Mouse (Mus musculus) lung, embryonic 14.5 days (tissue): Measurements from ENCODE around the gene Fgfr2. TPM values are rescaled to one million over a fixed set of nuclear protein-coding genes. Genes with fewer than 3 reads are reported as not detected.

Experiments
- ATAC-seq: fragments of 200-750 bp; cut with Nextera tagmentation; 2 replicates; pipeline ENCODE4 v1.8.0; 2017; ENCODE audit warnings: mild to moderate bottlenecking, moderate TSS enrichment, moderate library complexity; ENCODE audit not compliant: insufficient read depth
- DNase-seq: peaks from one replicate; pipeline ENCODE4 v3.0.0-alpha.2; 2015
- H3K27ac ChIP-seq: fragments of 300-500 bp; sonication (generic); 2 replicates; pipeline ENCODE4 v1.5.1; 2014; ENCODE audit warnings: low read depth, mild to moderate bottlenecking, moderate library complexity
- H3K27me3 ChIP-seq: fragments of 300-500 bp; sonication (generic); 2 replicates; pipeline ENCODE4 v1.6.1; 2014; ENCODE audit warnings: low read length, control low read depth; ENCODE audit not compliant: insufficient read depth
- H3K36me3 ChIP-seq: fragments of 300-500 bp; sonication (generic); 2 replicates; pipeline ENCODE4 v1.6.1; 2014; ENCODE audit warnings: control low read depth; ENCODE audit not compliant: insufficient read depth
- H3K4me1 ChIP-seq: fragments of 300-500 bp; sonication (generic); 2 replicates; pipeline ENCODE4 v1.6.1; 2014; ENCODE audit warnings: antibody characterized with exemption, control low read depth; ENCODE audit not compliant: insufficient read depth
- H3K4me2 ChIP-seq: fragments of 300-500 bp; sonication (generic); 2 replicates; pipeline ENCODE4 v1.6.1; 2014; ENCODE audit warnings: mild to moderate bottlenecking
- H3K4me3 ChIP-seq: fragments of 300-500 bp; sonication (generic); 2 replicates; pipeline ENCODE4 v1.5.1; 2014; ENCODE audit warnings: low read depth, low read length
- H3K9ac ChIP-seq: fragments of 300-500 bp; sonication (generic); 2 replicates; pipeline ENCODE4 v1.6.1; 2014
- H3K9me3 ChIP-seq: fragments of 300-500 bp; sonication (generic); 2 replicates; pipeline ENCODE4 v1.6.1; 2016; ENCODE audit warnings: low read depth, low read length, control low read depth
- CTCF ChIP-seq: IDR thresholded peaks from 2 replicates; pipeline ENCODE4 v1.5.1; 2016; ENCODE audit warnings: antibody characterized with exemption, low read depth
- WGBS: fragments of 180-500 bp; shearing (Covaris S2); extraction: QIAGEN DNeasy Blood & Tissue Kit; methylation state at CpG from one replicate; pipeline ENCODE4 v1.1.7; 2014; 5-methylcytosine and 5-hydroxymethylcytosine counted together
- polyA plus RNA-seq: library from polyadenylated mRNA; unstranded; fragments of >200 nt; fragmentation: Nextera tagmentation; extraction: Ambion mirVana; gene quantifications from 2 replicates; pipeline ENCODE4 v1.2.1, GENCODE M21; 2014

Fgfr2 gene
- polyA plus RNA-seq, 1 experiment from 2014 or later, result 179 TPM

DNA sequence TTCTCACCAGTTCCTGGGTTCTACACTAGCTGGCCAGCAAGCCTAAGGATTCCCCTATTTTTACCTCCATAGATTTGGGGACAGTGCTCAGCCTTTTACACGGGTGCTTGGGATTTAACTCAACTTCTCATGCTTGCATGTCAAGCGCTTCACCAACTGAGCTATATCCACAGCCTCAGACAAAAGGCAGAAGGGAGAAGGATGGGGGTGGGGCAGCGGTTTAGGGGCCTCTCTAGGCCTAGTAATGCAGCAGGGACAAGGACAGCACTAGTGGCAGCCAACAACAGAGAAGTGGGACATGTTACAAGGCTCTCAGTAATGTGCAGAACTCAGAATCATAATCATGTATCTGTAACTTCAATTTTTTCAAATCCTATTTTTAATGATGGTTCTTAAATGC is 1955.4 kb downstream of the Fgfr2 start:
- Histone ChIP-seq H3K9ac (no peak overlapping the region), H3K4me3 (no peak overlapping the region), H3K36me3 (no peaks in the 10 kb centered on the region), H3K27me3 (no peaks in the 10 kb centered on the region), H3K4me2 (no peak overlapping the region), H3K9me3 (no peaks in the 10 kb centered on the region), H3K27ac (no peak overlapping the region), H3K4me1 (no peaks in the 10 kb centered on the region)
- TF ChIP-seq CTCF, result no peak
- ATAC-seq (no peak), DNase-seq (no peak)
- WGBS, result 77% methylated on average over 3 of the region's 3 CpGs

DNA sequence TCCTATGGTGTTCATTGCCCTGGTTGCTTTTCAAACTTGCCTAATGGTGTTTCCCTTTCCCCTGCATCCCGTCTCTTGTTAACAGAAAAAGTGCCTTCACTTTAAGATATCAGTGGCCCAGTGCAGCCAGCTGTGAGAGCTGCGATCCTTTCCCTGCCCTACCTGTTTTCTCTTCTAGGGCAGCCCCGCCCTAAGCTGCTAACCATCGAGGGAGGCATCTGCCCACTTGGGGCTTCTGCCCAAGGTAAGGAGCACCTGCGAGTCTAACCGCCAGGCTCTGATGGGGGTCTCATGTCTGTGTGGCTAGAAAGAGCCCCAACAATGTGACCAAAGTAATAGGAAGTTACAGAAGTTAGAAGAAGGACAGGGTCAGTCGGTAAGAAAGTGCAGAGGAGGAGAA is 1960.9 kb downstream of the Fgfr2 start:
- Histone ChIP-seq H3K4me3 (no peak overlapping the region), H3K36me3 (no peaks in the 10 kb centered on the region), H3K9ac (no peak overlapping the region), H3K4me2 (no peak overlapping the region), H3K27me3 (no peaks in the 10 kb centered on the region), H3K27ac (no peak overlapping the region), H3K9me3 (no peaks in the 10 kb centered on the region), H3K4me1 (no peaks in the 10 kb centered on the region)
- ATAC-seq (no peak), DNase-seq (no peak)
- WGBS, result 53% methylated on average over 7 of the region's 7 CpGs
- TF ChIP-seq CTCF, result no peak

DNA sequence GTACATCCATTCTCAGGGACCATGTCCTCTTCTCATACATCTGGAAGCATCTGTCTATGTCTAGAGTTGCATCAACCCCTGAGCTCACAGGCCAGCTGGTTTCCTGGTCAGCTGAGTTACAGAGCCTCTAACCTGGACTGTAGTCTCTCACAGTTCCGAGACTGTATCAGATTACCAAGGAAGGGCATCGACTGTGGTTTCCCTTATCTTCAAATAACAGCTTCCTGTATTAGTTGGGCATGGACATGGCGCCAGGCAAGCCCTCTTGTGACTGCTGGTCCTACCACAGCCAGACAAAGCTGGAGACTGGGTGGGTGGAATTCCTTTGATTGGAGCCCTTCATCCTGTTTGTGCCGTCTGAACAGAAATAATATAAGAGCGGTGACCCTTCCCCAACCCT is 1970.1 kb downstream of the Fgfr2 start:
- H3K4me1 ChIP-seq, result no peaks in the 10 kb centered on the region
- H3K27ac ChIP-seq, result no peak overlapping the region
- H3K9me3 ChIP-seq, result no peaks in the 10 kb centered on the region
- no peak for TF ChIP-seq CTCF
- no peak overlapping the region for H3K4me2 ChIP-seq
- no peak for DNase-seq
- H3K27me3 ChIP-seq, result no peaks in the 10 kb centered on the region
- H3K36me3 ChIP-seq, result no peaks in the 10 kb centered on the region
- H3K4me3 ChIP-seq, result no peak overlapping the region
- WGBS, result 65% methylated on average over 5 of the region's 5 CpGs
- H3K9ac ChIP-seq, result no peak overlapping the region
- no peak for ATAC-seq

DNA sequence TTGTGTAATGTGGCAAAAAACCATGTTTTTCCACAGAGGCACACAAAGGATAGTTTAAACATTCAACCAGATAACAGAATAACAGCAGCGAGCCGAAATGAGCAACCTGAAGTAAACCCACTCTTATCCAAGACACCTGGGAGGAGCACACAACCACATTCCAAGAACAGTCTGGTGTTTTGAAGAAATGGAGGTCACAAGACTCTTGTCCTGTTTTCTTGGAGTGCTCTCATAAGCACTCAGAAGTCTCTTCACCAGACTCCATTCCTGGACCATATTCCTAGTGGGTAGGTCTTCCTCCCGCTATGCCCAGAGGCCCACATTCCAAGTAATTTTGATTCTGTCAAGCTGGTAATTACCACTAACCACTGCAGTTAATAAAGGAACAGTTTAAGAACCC is 1973.0 kb downstream of the Fgfr2 start:
- Histone ChIP-seq H3K9me3 (no peaks in the 10 kb centered on the region), H3K4me1 (no peaks in the 10 kb centered on the region), H3K36me3 (no peaks in the 10 kb centered on the region), H3K9ac (no peak overlapping the region), H3K4me3 (no peak overlapping the region), H3K27ac (no peak overlapping the region), H3K27me3 (no peaks in the 10 kb centered on the region), H3K4me2 (no peak overlapping the region)
- 63% methylated on average over 3 of the region's 3 CpGs for WGBS
- no peak for TF ChIP-seq CTCF
- DNase-seq, result no peak
- ATAC-seq, result no peak

DNA sequence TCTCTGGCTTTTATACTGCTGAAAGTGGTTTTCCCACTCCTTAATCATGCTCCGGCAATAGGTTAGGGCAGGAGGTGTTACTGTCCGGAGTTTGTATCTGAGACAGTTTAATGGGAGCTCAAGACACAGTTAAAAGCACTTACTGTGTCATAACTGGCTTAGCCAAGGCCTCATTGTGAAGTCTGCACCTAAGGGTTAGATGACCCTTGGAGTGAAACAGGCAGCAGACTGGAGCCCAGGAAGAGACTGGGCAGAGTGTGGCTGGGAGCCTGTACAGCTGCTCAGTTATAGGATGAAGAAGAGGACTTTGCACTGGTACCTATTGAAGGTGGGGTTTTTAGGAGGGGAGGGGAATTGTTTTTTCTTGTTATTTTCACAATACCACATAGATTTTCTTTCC is 1976.9 kb downstream of the Fgfr2 start, which contains the start of gene 4933402N03Rik:
Gene 4933402N03Rik, minus strand, starts transcription at position 101 of the 400 bp plus-strand sequence.
- no peaks in the 10 kb centered on the region for H3K9me3 ChIP-seq
- H3K4me2 ChIP-seq, result no peak within 1 kb of the TSS
- H3K36me3 ChIP-seq, result no peaks in the 10 kb centered on the region
- no peak for TF ChIP-seq CTCF
- no peak within 1 kb of the TSS for H3K4me3 ChIP-seq
- 74% methylated on average over 2 of the region's 2 CpGs for WGBS
- ATAC-seq (no peak), DNase-seq (no peak)
- H3K27ac ChIP-seq, result no peak within 1 kb of the TSS
- H3K27me3 ChIP-seq, result no peaks in the 10 kb centered on the region
- H3K4me1 ChIP-seq, result no peaks in the 10 kb centered on the region
- no peak within 1 kb of the TSS for H3K9ac ChIP-seq

DNA sequence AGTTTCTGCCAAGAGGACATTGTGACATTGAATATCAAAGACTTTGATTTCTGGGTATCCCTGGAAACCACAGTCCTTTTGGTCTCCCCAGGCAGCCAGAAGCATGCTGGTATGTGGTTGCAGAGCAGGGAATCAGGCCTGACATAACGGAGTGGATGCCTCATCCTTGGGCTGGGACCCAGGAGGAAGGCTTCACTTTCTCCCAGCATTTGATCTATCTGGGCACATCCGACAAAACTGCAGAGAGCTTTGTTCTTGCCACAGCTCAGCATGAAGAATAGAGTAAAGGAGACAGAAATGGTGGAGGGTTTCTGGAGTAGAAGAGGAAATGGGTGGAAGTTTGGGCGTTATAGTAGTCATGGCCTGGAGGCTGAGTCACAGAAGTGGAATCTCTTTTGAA is 1990.0 kb downstream of the Fgfr2 start:
- H3K4me3 ChIP-seq, result no peak overlapping the region
- no peak overlapping the region for H3K9ac ChIP-seq
- ATAC-seq (no peak), DNase-seq (no peak)
- H3K4me1 ChIP-seq, result no peaks in the 10 kb centered on the region
- no peaks in the 10 kb centered on the region for H3K27me3 ChIP-seq
- WGBS, result 67% methylated on average over 3 of the region's 3 CpGs
- no peak overlapping the region for H3K27ac ChIP-seq
- no peak overlapping the region for H3K4me2 ChIP-seq
- no peak for TF ChIP-seq CTCF
- no peaks in the 10 kb centered on the region for H3K36me3 ChIP-seq
- no peaks in the 10 kb centered on the region for H3K9me3 ChIP-seq

DNA sequence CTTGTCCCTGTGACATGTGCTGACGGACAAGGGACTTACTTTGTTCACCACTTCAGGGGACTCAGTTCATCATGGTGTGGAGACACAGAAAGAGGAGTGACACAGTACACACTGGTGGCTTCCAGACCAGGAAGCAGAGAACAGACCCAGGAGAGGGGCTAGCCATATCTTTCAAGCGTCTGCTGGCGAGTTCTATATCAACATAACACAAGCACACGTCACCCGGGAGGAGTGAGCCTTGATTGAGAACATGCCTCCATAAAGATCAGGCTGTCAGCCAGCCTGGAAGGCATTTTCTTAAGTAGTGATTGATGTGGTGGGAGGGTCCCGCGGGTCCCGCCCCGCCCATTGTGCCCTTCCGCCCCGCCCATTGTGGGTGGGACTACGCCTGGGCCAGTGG is 1993.1 kb downstream of the Fgfr2 start:
- Histone ChIP-seq H3K4me1 (no peaks in the 10 kb centered on the region), H3K4me2 (no peak overlapping the region), H3K9ac (no peak overlapping the region), H3K9me3 (no peaks in the 10 kb centered on the region), H3K27me3 (no peaks in the 10 kb centered on the region), H3K4me3 (no peak overlapping the region), H3K27ac (no peak overlapping the region), H3K36me3 (no peaks in the 10 kb centered on the region)
- WGBS, result 49% methylated on average over 12 of the region's 12 CpGs
- DNase-seq (peak; percentile 65), ATAC-seq (peak; percentile 85)
- no peak for TF ChIP-seq CTCF

DNA sequence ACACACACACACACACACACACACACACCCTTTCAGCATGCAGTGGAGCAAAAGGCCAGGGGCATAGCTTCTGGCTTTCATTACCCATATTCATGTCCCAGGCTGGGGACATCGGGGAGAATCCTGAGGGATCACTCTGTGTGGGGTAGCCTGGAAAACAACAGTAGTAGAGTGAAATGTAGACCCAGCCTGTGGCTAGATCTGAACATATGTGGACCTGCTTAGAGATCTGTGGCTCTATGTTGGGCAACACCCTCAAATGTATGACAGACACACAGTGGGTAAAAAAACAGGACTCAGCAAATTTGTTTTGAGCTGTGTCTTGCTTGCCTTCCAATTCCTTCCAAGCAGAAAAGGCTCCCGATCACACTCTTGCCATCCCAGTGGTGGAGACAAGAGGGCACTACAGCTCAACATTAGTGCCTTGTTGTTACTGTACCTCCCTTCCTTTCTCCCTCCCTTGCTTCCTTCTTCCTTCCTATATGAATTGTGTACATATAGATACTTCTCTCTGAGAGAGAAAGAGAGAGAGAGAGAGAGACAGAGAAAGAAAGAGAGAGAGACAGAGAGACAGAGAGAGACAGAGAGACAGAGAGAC is 2000.8 kb downstream of the Fgfr2 start:
- ATAC-seq (no peak), DNase-seq (no peak)
- WGBS, result 89% methylated on average over 2 of the region's 2 CpGs
- H3K4me2 ChIP-seq, result no peak overlapping the region
- no peaks in the 10 kb centered on the region for H3K36me3 ChIP-seq
- H3K27ac ChIP-seq, result no peak overlapping the region
- no peaks in the 10 kb centered on the region for H3K4me1 ChIP-seq
- no peaks in the 10 kb centered on the region for H3K27me3 ChIP-seq
- H3K9me3 ChIP-seq, result no peaks in the 10 kb centered on the region
- TF ChIP-seq CTCF, result no peak
- H3K4me3 ChIP-seq, result no peak overlapping the region
- no peak overlapping the region for H3K9ac ChIP-seq
